Mouse (Mus musculus) liver, adult 2 months (tissue): ENCODE measurements around the gene Tut1.

Experiments
- CTCF ChIP-seq: fragments of 200-500 bp; IDR thresholded peaks from 2 replicates; pipeline ENCODE4 v1.5.1; 2011; ENCODE audit warnings: low read depth, low read length, control low read depth
- POLR2A ChIP-seq: fragments of 200-500 bp; IDR thresholded peaks from 2 replicates; pipeline ENCODE4 v1.6.1; 2011; ENCODE audit warnings: low read length, control low read depth; ENCODE audit not compliant: insufficient read depth; ENCODE audit errors: extremely low read depth

DNA sequence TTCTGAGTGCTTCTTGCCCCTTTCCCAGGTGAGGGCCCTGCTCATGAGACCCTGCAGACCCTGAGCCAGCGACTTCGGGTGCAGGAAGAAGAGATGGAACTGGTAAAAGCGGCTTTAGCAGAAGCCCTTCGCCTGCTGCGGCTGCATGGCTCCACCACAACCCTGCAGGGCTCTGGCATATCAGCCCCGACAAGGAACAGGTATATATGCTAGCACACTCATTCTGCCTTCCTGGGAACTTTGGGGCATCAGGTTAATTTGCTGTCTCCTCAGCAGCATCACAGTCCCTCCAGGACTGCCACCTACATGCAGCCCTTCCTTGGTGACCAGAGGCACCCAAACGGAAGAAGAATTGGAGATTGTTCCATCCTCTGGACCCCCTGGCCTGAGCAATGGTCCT, 22.9 kb upstream of the Tut1 start:
- TF ChIP-seq CTCF (no peak), POLR2A (no peak)
